Mouse (Mus musculus) liver, embryonic 16.5 days (tissue): ENCODE measurements around the gene Cnbp. TPM values are rescaled to one million over a fixed set of nuclear protein-coding genes. Genes with fewer than 3 reads are reported as not detected.
A peak's percentile ranks its signal among the peaks of the same experiment; 100 is the strongest.

ENCODE experiments used
- ATAC-seq: fragments of 200-750 bp; cut with Nextera tagmentation; 2 replicates; pipeline ENCODE4 v1.8.0; 2017; ENCODE audit warnings: low read depth, mild to moderate bottlenecking, moderate number of reproducible peaks, moderate library complexity
- H3K27ac ChIP-seq: fragments of 300-500 bp; sonication (generic); 2 replicates; pipeline ENCODE4 v1.5.1; 2014; ENCODE audit warnings: mild to moderate bottlenecking, low read length
- H3K27me3 ChIP-seq: fragments of 300-500 bp; sonication (generic); 2 replicates; pipeline ENCODE4 v1.6.1; 2014; ENCODE audit warnings: low read depth, low read length, mixed read lengths; ENCODE audit not compliant: control insufficient read depth, insufficient read depth
- H3K36me3 ChIP-seq: fragments of 300-500 bp; sonication (generic); 2 replicates; pipeline ENCODE4 v1.6.1; 2014; ENCODE audit warnings: mild to moderate bottlenecking; ENCODE audit not compliant: control insufficient read depth, insufficient read depth
- H3K4me1 ChIP-seq: fragments of 300-500 bp; sonication (generic); 2 replicates; pipeline ENCODE4 v1.6.1; 2014; ENCODE audit warnings: low read depth, low read length, mixed read lengths; ENCODE audit not compliant: control insufficient read depth
- H3K4me2 ChIP-seq: fragments of 300-500 bp; sonication (generic); 2 replicates; pipeline ENCODE4 v1.6.1; 2014; ENCODE audit warnings: low read depth, low read length, mixed read lengths
- H3K4me3 ChIP-seq: fragments of 300-500 bp; sonication (generic); 2 replicates; pipeline ENCODE4 v1.5.1; 2014; ENCODE audit warnings: low read depth, mild to moderate bottlenecking, low read length
- H3K9ac ChIP-seq: fragments of 300-500 bp; sonication (generic); 2 replicates; pipeline ENCODE4 v1.6.1; 2014; ENCODE audit warnings: low read depth, low read length
- H3K9me3 ChIP-seq: fragments of 300-500 bp; sonication (generic); replicated peaks from 2 replicates; pipeline ENCODE4 v1.6.1; 2016; ENCODE audit warnings: low read length; ENCODE audit not compliant: control insufficient read depth
- WGBS: fragments of 180-500 bp; shearing (Covaris S2); extraction: QIAGEN DNeasy Blood & Tissue Kit; methylation state at CpG from one replicate; pipeline ENCODE4 v1.1.7; 2014; ENCODE audit not compliant: insufficient replicate concordance; 5-methylcytosine and 5-hydroxymethylcytosine counted together
- polyA plus RNA-seq: library from polyadenylated mRNA; unstranded; fragments of >200 nt; fragmentation: Nextera tagmentation; extraction: Ambion mirVana; gene quantifications from 2 replicates; pipeline ENCODE4 v1.2.1, GENCODE M21; 2015

Cnbp gene
- polyA plus RNA-seq, 1 experiment from 2014 or later: 486 TPM

DNA sequence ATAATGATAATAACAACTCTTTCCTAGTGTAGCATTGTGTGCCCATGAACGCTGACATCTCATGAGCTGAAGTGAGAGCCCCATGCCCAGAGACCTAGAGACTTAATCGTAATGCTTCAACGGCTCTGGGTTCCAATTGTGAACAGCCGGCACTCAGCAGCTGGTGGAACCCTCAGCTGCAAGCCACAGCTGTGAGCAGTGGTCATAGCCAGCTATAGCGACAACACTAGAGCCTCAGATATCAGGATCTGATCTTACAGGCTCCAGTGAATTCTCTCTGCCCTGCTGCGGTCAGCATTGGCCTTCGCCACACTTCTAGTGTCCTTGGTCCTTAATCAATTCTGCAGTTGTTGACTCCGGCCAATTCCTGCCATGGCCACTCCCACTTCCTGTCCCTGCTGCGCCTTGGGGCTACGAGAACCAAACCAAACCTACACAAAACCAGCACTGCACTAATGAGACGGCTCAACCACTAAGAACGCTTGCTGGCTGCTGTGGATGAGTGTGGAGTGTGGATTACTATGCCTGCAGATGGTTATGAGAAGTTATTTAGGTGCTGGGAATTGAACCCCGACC, 25.2 kb upstream of the Cnbp start:
- peak overlapping the region; percentile 28; the same call in 1 of the 2 replicates for H3K27ac ChIP-seq
- H3K9ac ChIP-seq: no peak overlapping the region
- H3K4me3 ChIP-seq: no peak overlapping the region
- H3K36me3 ChIP-seq: no peaks in the 10 kb centered on the region
- ATAC-seq: peak; percentile 25; the same call in 1 of the 2 replicates
- H3K9me3 ChIP-seq: no peaks in the 10 kb centered on the region
- H3K4me2 ChIP-seq: 0 out of 2 replicates have a peak overlapping the region, but pooled peaks have one; percentile 25
- H3K27me3 ChIP-seq: no peaks in the 10 kb centered on the region
- H3K4me1 ChIP-seq: peaks cover 11% of the 10 kb centered on the region
- WGBS: 32% methylated on average over 13 of the region's 13 CpGs

DNA sequence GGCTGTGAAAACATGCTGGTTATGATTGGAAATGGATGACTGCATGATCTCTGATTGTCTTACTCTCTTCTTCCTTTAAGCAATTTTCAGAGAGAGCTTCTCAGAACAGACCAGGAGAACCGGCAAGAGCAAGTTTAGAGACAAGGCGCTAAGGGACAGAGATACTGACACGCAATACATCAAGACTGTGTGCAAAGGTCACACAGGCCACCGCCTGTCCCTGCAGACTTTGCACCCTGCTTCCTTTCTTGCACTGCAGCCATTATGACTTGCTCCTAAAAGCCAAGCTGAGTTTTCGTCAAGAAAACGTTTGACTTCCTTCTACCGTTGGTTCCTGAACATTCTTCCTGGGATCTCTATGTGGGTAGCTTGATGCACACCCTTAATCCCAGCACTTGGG, 24.7 kb upstream of the Cnbp start:
- no peak overlapping the region for H3K4me2 ChIP-seq
- ATAC-seq: no peak
- 58% methylated on average over 7 of the region's 7 CpGs for WGBS
- no peak overlapping the region for H3K9ac ChIP-seq
- no peak overlapping the region for H3K27ac ChIP-seq
- H3K36me3 ChIP-seq: no peaks in the 10 kb centered on the region
- H3K4me1 ChIP-seq: peaks cover 12% of the 10 kb centered on the region
- H3K4me3 ChIP-seq: no peak overlapping the region
- H3K9me3 ChIP-seq: no peaks in the 10 kb centered on the region
- no peaks in the 10 kb centered on the region for H3K27me3 ChIP-seq

DNA sequence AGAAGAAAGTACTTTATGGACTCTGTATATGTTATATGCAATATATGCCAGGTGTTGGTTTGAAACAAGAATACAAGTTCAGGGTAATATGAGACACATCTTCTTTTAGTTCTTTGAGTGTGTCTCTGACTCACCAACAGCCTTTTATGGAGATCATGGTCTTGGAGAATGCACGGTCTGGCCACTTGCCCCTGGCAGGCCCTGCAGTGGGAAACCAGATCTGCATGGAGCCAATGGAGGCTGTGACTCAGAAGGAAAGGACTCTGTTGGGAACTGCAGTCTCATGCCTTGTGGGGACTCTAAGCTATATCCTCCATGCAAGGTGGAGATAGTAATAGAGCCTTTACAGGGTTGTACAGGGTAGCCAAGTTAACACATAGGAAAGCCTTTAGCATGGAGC, 24.2 kb upstream of the Cnbp start:
- Histone ChIP-seq H3K27me3 (no peaks in the 10 kb centered on the region), H3K4me2 (no peak overlapping the region), H3K9ac (no peak overlapping the region), H3K4me1 (peaks cover 16% of the 10 kb centered on the region), H3K9me3 (no peaks in the 10 kb centered on the region), H3K4me3 (no peak overlapping the region), H3K27ac (no peak overlapping the region), H3K36me3 (no peaks in the 10 kb centered on the region)
- no peak for ATAC-seq
- 66% methylated on average over 1 of the region's 1 CpGs for WGBS

DNA sequence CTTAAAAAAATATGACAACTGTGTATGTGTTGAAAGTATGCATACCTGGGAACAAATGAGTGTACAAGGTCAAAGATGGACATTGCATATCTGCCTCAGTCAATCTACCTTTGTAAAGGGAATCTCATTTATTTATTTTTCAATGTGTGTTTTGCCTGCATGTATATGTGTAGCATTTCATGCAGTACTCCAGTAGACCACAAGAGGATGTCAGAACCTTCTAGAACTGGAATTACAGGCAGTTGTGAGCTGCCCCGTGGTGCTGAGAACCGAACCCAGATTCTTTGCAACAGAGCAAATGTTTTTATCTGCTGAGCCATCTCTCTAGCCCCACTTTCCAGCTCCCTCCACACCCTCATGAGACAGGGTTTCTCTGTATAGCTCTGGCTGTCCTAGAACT, 23.1 kb upstream of the Cnbp start:
- Histone ChIP-seq H3K4me3 (no peak overlapping the region), H3K9me3 (no peaks in the 10 kb centered on the region), H3K9ac (no peak overlapping the region), H3K27me3 (no peaks in the 10 kb centered on the region), H3K27ac (no peak overlapping the region), H3K36me3 (no peaks in the 10 kb centered on the region), H3K4me2 (no peak overlapping the region), H3K4me1 (peaks cover 20% of the 10 kb centered on the region)
- ATAC-seq: no peak
- 61% methylated on average over 2 of the region's 2 CpGs for WGBS

DNA sequence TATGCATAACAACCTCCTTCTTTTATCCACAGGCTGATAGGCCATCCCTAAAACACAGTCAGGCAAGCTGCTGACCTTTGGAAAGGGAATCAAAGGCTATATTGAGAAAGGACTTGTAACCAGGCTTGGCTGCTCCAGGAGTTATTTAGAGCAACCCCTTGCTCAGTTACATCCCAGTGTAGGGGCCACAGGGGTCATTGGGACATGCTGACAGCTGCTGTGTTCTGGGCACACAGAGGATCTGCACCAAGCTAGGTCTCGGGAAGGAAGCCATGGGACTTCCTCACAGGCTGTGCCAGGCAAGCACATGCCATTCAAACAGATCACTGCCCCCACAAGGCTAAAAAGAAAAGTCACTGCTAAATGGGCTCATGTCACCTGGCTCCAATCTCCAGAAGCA, 22.2 kb upstream of the Cnbp start:
- Histone ChIP-seq H3K4me1 (peaks cover 28% of the 10 kb centered on the region), H3K9me3 (no peaks in the 10 kb centered on the region), H3K9ac (no peak overlapping the region), H3K27me3 (no peaks in the 10 kb centered on the region), H3K36me3 (no peaks in the 10 kb centered on the region), H3K27ac (peak overlapping the region; percentile 4; the same call in 1 of the 2 replicates), H3K4me3 (no peak overlapping the region), H3K4me2 (no peak overlapping the region)
- peak; percentile 68 for ATAC-seq
- WGBS: 32% methylated on average over 1 of the region's 1 CpGs

DNA sequence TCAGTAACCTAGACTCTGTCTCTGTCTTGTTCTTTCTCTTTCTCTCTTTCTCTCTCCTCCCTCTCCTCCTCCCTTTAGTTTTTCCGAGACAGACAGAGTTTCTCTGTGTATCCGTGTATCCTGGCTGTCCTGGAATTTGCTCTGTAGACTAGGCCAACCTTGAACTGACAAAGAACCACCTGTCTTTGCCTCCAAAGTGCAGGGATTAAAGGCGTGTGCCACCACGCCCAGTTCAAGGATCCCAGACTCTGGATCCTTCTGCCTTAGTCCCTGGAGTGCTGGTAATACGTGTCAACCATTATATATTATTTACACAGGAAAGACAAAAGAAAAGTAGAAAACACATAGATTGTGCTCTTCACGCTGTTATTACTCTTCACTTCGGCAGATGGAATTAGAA, 20.3 kb upstream of the Cnbp start:
- Histone ChIP-seq H3K27me3 (no peaks in the 10 kb centered on the region), H3K4me2 (no peak overlapping the region), H3K4me1 (peaks cover 40% of the 10 kb centered on the region), H3K4me3 (no peak overlapping the region), H3K27ac (no peak overlapping the region), H3K36me3 (no peaks in the 10 kb centered on the region), H3K9me3 (no peaks in the 10 kb centered on the region), H3K9ac (no peak overlapping the region)
- no peak for ATAC-seq
- 72% methylated on average over 7 of the region's 7 CpGs for WGBS

DNA sequence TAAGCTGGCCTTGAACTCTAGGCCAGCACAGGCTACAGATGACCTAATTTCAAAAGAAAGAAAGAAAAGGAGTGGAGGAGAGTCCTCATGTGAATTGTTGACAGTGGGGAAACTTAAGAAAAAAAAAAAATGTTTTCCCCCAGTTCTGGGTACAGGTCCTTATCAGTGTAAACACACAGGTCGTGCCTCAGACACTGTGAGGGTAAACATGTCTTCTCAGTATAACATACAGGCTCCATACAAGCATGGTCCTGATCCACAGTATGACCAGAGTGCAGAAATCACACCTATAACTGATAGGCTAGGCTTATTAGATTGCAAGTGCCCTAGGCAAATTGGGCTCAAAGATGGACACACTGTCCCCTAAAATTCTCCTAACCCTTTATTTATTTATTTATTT, 19.5 kb upstream of the Cnbp start:
- Histone ChIP-seq H3K4me2 (no peak overlapping the region), H3K4me3 (no peak overlapping the region), H3K9me3 (no peaks in the 10 kb centered on the region), H3K27ac (no peak overlapping the region), H3K9ac (no peak overlapping the region), H3K27me3 (no peaks in the 10 kb centered on the region), H3K4me1 (peaks cover 38% of the 10 kb centered on the region), H3K36me3 (no peaks in the 10 kb centered on the region)
- peak; percentile 72 for ATAC-seq
- 8% methylated on average over 1 of the region's 1 CpGs for WGBS

DNA sequence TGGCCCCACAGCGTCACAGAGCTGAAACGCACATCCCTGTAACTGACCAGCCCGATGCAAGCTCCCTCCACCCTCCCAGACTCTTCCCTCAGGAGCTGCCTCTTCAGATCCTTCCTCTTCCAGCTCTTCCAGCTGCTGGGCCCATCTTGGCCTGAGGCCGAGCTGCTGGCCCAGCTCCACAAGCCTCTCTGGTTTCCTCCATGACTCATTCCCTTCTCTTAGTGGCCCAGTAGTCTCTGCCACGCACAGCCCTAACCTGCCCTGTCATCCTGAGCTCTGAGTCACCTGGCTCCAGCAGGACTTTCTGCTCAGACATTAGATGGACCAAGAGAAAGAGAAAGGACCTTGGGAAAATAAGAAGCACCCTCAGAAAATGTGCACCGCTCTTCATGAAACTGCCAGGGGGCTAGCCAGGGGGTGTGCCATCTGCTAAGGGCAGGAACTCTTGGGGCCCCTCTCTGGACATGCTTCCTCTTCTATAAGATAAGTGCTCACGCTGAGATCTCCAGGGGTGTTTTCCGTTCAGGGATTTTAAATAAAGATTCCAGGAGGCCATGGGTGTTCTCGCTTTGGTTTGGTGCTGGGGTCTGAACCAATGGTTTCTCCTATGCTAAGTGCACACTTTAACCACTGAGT, 18.1 kb upstream of the Cnbp start:
- no peak overlapping the region for H3K4me2 ChIP-seq

DNA sequence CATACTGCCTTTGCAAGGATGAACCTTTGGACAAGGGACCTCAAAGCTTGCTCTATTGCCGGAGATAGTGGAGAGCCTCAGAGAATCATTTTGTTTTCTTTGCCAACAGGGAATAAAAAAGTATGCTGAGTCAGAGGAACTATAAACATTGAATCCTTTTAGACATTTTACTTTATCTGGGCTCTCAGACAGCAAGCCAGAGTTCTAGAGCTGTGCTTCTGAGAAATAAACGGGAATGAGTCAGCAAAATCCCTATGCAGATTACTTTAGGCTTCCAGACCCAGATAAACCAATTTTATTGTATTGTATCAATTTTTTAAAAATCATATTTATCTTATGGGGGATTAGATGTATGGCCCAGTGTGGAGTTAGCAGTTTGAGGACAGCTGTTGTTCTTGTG, 16.4 kb upstream of the Cnbp start:
- Histone ChIP-seq H3K4me1 (peaks cover 38% of the 10 kb centered on the region), H3K27ac (peak overlapping the region; percentile 61), H3K36me3 (no peaks in the 10 kb centered on the region), H3K9ac (no peak overlapping the region), H3K9me3 (no peaks in the 10 kb centered on the region), H3K4me3 (no peak overlapping the region), H3K4me2 (no peak overlapping the region), H3K27me3 (no peaks in the 10 kb centered on the region)
- 19% methylated on average over 2 of the region's 2 CpGs for WGBS
- ATAC-seq: peak; percentile 20; the same call in 1 of the 2 replicates

More for the DNA sequence above, 18.1 kb upstream of the Cnbp start:
- WGBS: 41% methylated on average over 9 of the region's 9 CpGs
- H3K9me3 ChIP-seq: no peaks in the 10 kb centered on the region
- no peak overlapping the region for H3K9ac ChIP-seq
- H3K4me3 ChIP-seq: no peak overlapping the region
- H3K27me3 ChIP-seq: no peaks in the 10 kb centered on the region
- peak overlapping the region; percentile 24; the same call in 1 of the 2 replicates for H3K27ac ChIP-seq
- peak; percentile 37; the same call in 1 of the 2 replicates for ATAC-seq
- peaks cover 38% of the 10 kb centered on the region for H3K4me1 ChIP-seq
- H3K36me3 ChIP-seq: no peaks in the 10 kb centered on the region
